Mouse (Mus musculus) adrenal gland, postnatal 25 days (tissue): Measurements from ENCODE around the gene Dhrs1. TPM values are rescaled to one million over a fixed set of nuclear protein-coding genes. Genes with fewer than 3 reads are reported as not detected.

Experiments
- DNase-seq: peaks from one replicate; pipeline ENCODE4 v3.0.0; 2021; ENCODE audit warnings: mixed read lengths
- total RNA-seq: library from RNA; stranded (reverse); gene quantifications from 2 replicates; pipeline ENCODE4 v1.2.3, GENCODE M21; 2021

The Dhrs1 gene
- total RNA-seq, 1 experiment from 2014 or later: 77.4 TPM

DNA sequence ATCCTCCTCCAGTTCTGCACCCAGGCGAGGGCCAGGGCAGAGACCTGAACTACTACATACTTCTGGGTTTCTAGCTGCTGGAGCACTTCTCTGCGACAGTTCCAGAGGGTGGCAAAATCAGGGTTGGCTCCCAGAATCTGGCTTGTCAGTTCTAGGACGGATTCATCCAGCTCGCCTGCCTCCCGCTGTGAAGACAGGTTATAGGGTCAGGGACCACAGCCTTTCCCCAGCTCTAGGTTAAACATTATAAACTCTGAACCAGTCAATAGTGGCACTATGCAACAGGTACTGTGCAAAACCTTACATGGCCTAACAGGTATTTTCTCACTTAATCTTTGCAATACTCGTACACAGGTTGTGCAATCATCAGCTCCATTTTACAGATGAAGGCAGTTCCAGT lies 24.4 kb downstream of the Dhrs1 start:
- no peak for DNase-seq

DNA sequence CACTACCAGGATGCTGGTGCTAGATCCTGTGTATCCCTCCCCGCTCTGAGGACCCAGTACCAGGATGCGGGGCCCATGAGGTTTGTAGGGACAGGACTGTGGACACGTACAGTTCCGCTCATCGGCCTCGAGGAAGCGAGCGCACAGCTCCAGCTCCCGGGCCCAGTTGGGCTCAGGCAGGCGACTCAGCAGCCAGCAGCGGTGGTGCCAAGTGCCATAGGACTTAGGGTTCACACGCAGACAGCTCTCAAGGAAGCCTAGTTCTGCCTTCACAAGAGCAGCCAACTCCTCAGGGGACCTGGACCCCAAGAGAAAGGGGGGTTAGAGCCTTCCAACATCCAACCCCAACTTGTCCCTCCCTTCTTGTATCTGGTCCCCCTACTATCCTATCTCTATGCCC lies 24.8 kb downstream of the Dhrs1 start:
- no peak for DNase-seq

DNA sequence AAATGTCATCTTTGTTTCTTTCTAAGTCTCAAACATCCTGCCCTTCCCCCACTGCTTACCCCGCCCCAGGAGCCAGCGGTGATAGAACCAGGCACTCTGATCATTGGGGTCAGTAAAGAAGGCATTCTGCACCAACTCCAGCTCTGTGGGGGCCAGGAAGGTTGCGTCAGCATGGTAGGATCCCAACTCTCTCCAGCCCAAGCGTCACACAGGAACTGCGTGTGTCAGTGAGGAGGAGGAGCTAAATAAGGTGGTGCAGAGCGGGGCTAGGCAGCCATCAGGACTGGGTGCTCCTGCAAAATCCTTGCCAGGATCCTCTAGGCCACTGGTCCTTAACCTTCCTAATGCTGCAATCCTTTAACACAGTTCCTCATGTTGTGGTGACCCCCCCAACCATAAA lies 25.8 kb downstream of the Dhrs1 start:
- DNase-seq: no peak

DNA sequence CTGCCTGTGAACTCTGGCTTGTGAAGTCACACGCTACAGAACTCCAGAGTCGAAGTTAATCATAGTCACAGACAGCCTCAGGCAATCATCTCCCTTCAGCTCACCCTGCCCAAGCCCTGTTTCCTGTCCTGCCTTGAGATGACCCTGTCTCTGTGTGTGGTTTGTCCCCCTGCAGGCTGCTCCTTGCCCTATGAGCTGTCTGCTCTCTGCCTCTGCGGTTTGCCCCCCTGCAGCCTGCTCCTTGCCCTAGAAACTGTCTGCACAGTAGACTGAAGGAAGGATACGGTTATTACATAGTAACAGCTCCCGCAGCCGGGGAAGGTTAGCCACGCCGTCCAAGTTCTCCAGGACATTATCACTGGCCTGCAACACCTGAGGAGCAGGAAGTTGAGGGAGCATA lies 28.6 kb downstream of the Dhrs1 start:
- no peak for DNase-seq

DNA sequence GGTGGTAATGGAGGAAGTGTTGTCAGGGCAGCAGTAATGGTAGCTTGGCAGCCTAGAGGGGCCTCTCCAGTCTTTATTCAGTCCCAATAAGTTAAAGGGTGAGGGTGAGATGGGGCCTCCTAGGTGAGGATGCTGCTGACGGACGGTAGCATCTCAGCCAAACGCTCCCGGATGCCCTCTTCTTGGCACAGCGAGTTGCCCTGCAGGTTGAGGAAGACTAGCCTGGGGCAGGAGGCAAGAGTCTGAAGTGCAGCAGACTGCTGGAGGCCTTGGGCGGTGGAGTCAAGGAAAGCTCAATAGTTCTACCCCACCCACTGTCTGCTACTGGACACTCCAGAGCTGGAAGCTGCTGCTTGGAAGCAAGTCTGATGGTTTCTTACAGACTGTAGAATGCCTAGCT lies 29.2 kb downstream of the Dhrs1 start:
- no peak for DNase-seq

DNA sequence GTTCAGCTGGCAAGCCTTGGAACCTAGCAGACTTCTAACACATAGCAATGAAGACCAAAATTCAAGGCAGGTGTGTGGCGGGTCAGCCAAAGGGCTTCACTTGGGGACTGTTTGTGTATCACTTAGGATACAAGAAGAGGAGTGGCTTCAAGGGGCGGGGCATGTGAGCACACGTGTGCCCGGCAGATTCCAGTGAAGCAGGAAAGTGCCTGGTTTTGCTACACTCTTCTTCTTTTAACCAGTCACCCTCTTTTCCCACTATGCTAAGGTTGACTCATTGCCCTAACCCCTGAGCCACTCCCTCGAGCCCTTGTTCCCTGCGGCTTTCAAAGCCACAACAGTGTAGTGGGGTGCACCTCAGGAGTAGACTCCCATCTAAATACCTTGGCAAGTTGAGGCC lies 30.6 kb downstream of the Dhrs1 start:
- no peak for DNase-seq

DNA sequence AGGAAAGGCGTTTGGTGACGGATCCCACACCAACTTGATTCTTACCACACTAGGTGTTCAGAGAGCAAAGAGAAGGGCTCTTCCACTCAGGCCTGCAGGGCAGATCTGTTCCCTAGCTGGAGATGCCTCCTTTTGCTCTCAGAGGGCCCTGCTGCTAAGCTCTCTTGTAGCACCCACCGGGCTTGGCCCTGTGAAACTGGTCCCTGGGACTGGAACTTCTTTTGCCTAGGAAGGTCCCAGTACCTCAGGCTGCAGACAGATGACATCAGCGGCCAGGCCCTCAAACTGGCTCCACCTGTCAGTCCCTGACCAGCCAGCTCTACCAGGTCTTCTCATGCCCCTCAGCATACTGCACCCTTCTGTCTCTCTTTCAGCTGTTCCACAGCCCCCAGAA lies 31.8 kb downstream of the Dhrs1 start, which contains the start of gene Tgm1:
Gene Tgm1 (minus strand): TSS at position 198 of the 394 bp plus-strand sequence.
- no peak for DNase-seq

DNA sequence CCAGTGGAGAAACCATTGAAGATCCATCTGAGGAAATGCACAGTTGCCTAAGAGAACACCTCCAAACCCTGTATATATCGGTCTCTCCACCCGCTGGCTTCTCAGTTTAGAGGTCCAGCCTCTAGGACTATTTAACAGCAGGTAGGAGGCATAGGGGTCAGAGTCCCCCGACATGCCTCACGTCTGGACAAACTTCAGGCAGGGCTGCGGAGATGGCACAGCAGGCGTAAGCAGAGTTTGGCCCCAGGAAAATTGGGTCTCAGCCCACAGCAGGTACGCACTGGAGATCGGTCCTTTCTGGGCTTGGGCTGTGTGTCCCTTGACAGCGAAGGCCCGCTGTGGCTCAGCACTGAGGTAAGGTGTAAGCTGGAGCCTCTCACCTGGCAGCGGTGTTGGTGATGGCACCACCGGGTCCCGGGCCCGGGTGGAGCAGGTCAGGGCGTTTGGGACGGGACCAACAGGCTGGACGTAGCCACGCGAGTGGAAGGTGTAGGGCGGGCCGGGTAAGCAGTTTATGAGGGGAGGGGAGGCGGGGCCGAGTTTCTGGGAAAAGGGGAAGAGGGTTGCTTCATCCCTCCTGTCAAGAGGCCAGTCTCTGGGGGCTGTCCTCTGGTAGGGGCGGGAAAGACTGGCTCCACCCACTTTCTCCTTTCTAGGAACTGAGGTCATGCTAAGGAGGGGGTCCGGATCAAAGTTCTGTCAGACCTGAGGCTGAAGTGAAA lies 32.3 kb downstream of the Dhrs1 start:
- no peak for DNase-seq

DNA sequence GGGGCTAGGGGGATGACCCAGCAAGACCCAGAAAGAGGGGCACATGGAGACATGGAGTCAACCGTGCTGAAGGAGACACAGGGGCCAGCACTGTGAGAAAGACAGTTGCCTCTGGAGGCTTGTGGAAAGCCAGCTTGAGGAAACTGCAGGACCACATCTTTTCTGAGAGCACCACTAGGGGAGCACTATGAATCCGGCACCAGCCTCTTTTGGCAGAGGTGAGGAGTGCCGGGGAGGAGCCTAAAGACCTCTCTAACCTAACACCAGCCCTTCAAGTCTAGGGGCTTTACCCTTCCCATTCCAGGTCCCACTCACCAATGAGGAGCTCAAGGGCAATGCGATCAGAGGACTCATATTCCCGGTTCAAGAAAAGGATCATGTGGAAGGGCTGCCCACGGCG lies 33.7 kb downstream of the Dhrs1 start:
- no peak for DNase-seq

DNA sequence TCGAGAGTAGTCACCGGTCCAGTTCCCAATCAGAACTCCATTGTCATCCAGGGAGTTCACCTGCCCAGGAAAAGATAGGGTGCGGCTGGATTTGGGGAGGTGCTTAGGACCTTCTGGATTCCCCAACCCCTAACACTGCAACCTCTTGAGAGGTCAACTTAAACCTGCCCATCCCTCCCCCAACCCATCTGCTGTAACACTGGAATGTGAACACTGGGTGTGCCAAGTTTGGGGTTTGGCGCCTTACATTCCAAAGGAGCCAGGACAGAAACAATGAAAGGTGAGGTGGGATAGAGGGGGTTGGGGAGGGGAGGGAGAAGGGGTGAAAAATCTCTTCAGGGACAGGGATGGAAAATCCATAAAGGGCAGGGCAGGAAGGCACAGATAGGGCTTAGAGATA lies 36.0 kb downstream of the Dhrs1 start:
- DNase-seq: no peak

DNA sequence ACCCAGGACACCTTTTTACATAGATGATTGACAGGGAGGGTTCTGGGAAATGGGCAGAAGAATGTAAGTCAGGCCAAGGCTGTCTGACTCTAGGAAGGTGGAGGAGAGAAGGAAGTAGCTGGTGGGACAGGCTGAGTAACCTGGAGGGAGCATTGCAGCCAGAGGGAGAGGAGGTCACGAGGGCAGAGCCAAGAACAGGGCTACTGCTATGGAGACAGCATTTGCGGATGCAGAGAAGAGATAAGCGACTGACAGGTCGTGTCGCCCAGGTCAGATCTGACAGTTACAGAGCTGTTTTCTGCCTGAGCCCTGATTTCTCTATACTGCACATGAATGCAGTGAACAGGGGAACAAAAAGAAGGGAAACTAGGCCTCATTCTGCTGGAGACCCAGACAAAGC lies 38.1 kb downstream of the Dhrs1 start:
- DNase-seq: no peak

DNA sequence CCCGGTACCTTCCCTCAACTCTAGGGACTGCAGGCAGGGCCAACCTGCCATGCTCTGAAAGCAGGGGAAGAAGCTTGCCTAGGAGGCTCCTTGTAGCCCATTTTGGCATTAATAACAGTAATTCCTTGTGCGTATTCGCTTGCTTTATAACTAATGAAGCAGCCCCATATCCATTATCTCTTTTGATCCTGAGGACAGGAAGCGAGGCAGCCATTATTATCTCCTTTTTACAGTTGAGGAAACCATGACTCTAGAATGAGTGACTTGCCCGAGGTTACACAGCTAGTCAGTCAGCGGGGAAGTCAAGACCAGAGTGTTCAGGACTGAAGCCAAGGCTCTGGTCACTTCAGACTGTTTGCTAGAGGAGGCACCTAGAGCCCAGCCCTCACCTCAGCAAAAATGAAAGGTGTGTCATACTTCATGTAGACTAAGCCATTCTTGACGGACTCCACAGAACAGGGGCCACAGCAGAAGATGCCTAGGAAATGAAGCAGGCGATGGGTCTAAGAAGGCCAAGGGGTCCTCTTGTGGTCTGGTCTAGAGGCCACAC lies 39.4 kb downstream of the Dhrs1 start:
- no peak for DNase-seq

DNA sequence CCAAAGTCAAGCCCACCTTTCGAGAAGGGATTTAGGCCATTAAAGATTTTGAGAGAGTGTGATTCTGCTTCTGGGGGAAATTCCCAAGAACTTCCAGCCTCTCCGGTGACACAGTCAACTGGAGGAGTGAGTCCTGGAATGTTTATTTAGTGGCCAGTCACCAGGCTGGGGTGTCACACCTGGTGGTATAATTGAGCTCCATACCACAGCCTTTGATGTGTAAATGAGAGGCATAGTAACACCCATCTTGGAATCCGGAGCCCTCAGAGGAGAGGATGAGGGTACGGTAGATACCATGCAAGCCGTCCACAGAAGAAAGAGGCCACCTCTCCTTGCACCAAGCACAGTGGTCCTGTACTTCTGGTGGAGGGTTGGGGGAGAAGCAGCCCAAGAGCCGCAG lies 42.7 kb downstream of the Dhrs1 start:
- DNase-seq: no peak

DNA sequence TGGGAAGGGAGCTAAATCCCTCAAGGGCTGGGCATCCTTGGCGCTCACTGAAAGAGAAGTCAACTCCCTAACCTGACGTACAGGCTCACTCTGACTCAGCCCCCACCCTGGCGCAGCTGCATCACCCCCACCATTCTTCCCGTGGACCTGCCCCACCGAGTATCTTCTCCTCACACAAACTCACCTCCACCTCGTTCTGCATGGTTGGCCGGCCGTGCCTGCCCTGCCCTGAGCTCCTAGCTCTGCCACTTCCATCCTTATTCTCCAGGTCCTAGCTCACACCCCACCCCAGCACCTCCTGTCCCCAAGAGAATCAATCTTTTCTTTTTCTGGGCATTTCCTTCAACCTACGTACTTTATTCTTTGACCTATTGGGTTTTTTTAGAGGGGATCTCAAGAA lies 44.4 kb downstream of the Dhrs1 start:
- DNase-seq: no peak

DNA sequence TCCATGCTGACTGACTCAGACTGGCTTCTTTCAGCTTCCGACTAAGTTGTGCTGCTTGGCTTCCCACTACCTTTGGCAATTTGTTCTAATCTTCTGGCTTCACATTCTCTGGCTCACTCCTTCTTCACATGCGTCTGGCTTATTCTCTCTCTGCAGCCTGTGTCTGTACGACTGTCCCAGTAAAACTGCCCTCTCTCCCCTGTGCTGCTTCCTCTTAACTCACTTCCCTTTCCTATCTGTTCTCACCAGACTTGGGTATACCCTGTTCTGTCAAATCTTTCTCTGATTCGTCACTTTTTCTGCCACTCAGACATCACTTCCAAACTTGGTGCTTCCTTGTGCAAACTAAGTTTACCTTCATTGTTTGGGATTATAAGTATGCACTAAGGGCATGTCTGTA lies 48.3 kb downstream of the Dhrs1 start:
- DNase-seq: no peak

DNA sequence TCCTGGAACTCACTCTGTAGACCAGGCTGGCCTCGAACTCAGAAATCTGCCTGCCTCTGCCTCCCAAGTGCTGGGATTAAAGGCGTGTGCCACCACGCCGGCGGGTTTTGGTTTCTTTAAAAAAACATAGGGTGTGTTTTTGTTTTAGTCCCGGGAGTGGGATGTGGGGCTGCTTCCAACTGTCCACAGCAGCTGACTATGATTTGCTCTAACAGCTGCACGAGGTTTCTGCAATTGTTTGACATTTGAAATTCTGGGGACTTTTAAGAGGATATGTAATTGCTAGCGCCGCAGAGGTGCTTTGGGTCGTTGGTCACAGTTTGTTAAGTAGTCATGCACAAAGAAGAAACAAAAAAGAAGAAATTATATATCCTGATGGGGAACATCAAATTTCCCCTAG lies 56.1 kb downstream of the Dhrs1 start:
- DNase-seq: no peak

Other genes starting within 250 kb of the Dhrs1 start
- gene Cpne6, start 235.2 kb downstream of the Dhrs1 start, total RNA-seq: 0.12 TPM in 1 of 2 replicates, not detected in the other
- not detected in 2 replicates for gene Nrl, start 220.7 kb downstream of the Dhrs1 start, total RNA-seq
- 33.9 and 46.2 TPM in 2 replicates for gene Pck2, start 205.4 kb downstream of the Dhrs1 start, total RNA-seq
- gene Dcaf11, start 185.7 kb downstream of the Dhrs1 start, total RNA-seq: 131 and 160 TPM in 2 replicates
- gene A730061H03Rik, start 185.3 kb downstream of the Dhrs1 start, total RNA-seq: 2.6 TPM in 1 of 2 replicates, not detected in the other
- gene Fitm1, start 170.1 kb downstream of the Dhrs1 start, total RNA-seq: 1.7 and 2.6 TPM in 2 replicates
- gene Psme1, start 167.6 kb downstream of the Dhrs1 start, total RNA-seq: 328 and 383 TPM in 2 replicates
- 34.5 and 61.6 TPM in 2 replicates for gene Emc9, start 160.4 kb downstream of the Dhrs1 start, total RNA-seq
- 357 and 368 TPM in 2 replicates for gene Psme2, start 154.6 kb downstream of the Dhrs1 start, total RNA-seq
- 37.4 and 49.3 TPM in 2 replicates for gene Rnf31, start 154.0 kb downstream of the Dhrs1 start, total RNA-seq
- 24.2 and 24.8 TPM in 2 replicates for gene Irf9, start 142.1 kb downstream of the Dhrs1 start, total RNA-seq
- gene Rec8, start 127.7 kb downstream of the Dhrs1 start, total RNA-seq: 13.6 TPM in 2 replicates
- gene Ipo4, start 109.7 kb downstream of the Dhrs1 start, total RNA-seq: 100 and 141 TPM in 2 replicates
- gene Gm49378, start 107.8 kb downstream of the Dhrs1 start, total RNA-seq: 2.4 and 2.5 TPM in 2 replicates
- 81.1 and 98.6 TPM in 2 replicates for gene Tm9sf1, start 101.9 kb downstream of the Dhrs1 start, total RNA-seq
- 2.6 and 2.9 TPM in 2 replicates for gene Tssk4, start 95.5 kb downstream of the Dhrs1 start, total RNA-seq
- gene Mdp1, start 85.2 kb downstream of the Dhrs1 start, total RNA-seq: 73.5 and 88.6 TPM in 2 replicates
- gene Gmpr2, start 73.7 kb downstream of the Dhrs1 start, total RNA-seq: 28.0 and 32.2 TPM in 2 replicates
- gene Nedd8, start 73.6 kb downstream of the Dhrs1 start, total RNA-seq: 347 and 352 TPM in 2 replicates
- gene Tinf2, start 63.9 kb downstream of the Dhrs1 start, total RNA-seq: 30.0 and 36.4 TPM in 2 replicates
- gene Tgm1, start 31.8 kb downstream of the Dhrs1 start, total RNA-seq: not detected in 2 replicates
- gene Rabggta, start 23.4 kb downstream of the Dhrs1 start, total RNA-seq: 23.7 and 28.1 TPM in 2 replicates
- 20.9 and 24.4 TPM in 2 replicates for gene Nop9, start within 50 bp of the Dhrs1 start, total RNA-seq
- gene Cideb, start 12.8 kb upstream of the Dhrs1 start, total RNA-seq: 0.79 and 2.9 TPM in 2 replicates
- 0.12 TPM in 1 of 2 replicates, not detected in the other for gene Ltb4r2, start 15.7 kb upstream of the Dhrs1 start, total RNA-seq
- gene Ltb4r1, start 20.3 kb upstream of the Dhrs1 start, total RNA-seq: not detected in 2 replicates
- 8.0 and 10.2 TPM in 2 replicates for gene Adcy4, start 38.4 kb upstream of the Dhrs1 start, total RNA-seq
- gene Ripk3, start 43.2 kb upstream of the Dhrs1 start, total RNA-seq: 2.9 and 3.6 TPM in 2 replicates
- 19.9 and 30.5 TPM in 2 replicates for gene Nfatc4, start 77.5 kb upstream of the Dhrs1 start, total RNA-seq
- gene Nynrin, start 108.3 kb upstream of the Dhrs1 start, total RNA-seq: 10.7 and 13.5 TPM in 2 replicates
- gene Cbln3, start 138.7 kb upstream of the Dhrs1 start, total RNA-seq: 0.15 and 0.24 TPM in 2 replicates
- gene Khnyn, start 139.3 kb upstream of the Dhrs1 start, total RNA-seq: 21.6 and 25.5 TPM in 2 replicates
- 58.1 and 62.6 TPM in 2 replicates for gene Sdr39u1, start 154.6 kb upstream of the Dhrs1 start, total RNA-seq
- gene Cma1, start 199.0 kb upstream of the Dhrs1 start, total RNA-seq: 0.49 and 1.2 TPM in 2 replicates
- gene Cma2, start 205.3 kb upstream of the Dhrs1 start, total RNA-seq: not detected in 2 replicates